Mouse (Mus musculus) left cerebral cortex, adult 2 months (tissue): ENCODE results near the gene Slc50a1. TPM values are rescaled to one million over a fixed set of nuclear protein-coding genes. Genes with fewer than 3 reads are reported as not detected.

ENCODE experiments used
- DNase-seq, 2 experiments: peaks; one replicate each; pipeline ENCODE4 v3.0.0; 2021 to 2022; ENCODE audit warnings: low spot score in 2 of 2, mixed read lengths in 1 of 2; ENCODE audit errors: extremely low spot score in 1 of 2
- H3K27ac ChIP-seq: fragments of 200-600 bp; 2 replicates; pipeline ENCODE4 v1.8.1; 2022
- H3K4me3 ChIP-seq: fragments of 200-600 bp; 2 replicates; pipeline ENCODE4 v1.8.1; 2022
- CTCF ChIP-seq: fragments of 200-600 bp; IDR thresholded peaks from 2 replicates; pipeline ENCODE4 v1.8.1; 2022; ENCODE audit warnings: antibody characterized with exemption, mild to moderate bottlenecking, moderate library complexity
- intact Hi-C: fragments of 180-260 bp; cut with DNase I; formaldehyde crosslinking; loops from one replicate; pipeline ENCODE4 v1.15.1; 2025
- total RNA-seq, 2 experiments: library from RNA; stranded (reverse); gene quantifications; 2 replicates each; pipeline ENCODE4 v1.2.3; 2021

The Slc50a1 gene
- total RNA-seq, 2 experiments from 2014 or later: 36.0 to 38.6 TPM

- Histone ChIP-seq H3K27ac (peak overlapping the region; percentile 87), H3K4me3 (peak overlapping the region; percentile 61)
- TF ChIP-seq CTCF: no peak; the same call in 1 of the 2 replicates
- DNase-seq: peak; percentile 79 to 80
- intact Hi-C loops: no loop called here
These were observed 9.0 kb upstream of the Slc50a1 start for GRCm38 (mm10) chr3:89279153-89279890.

- DNase-seq: no peak
- intact Hi-C loops: no loop called here
- peak overlapping the region; percentile 87 for H3K27ac ChIP-seq
- peak overlapping the region; percentile 61 for H3K4me3 ChIP-seq
- no peak for TF ChIP-seq CTCF
These were observed 8.3 kb upstream of the Slc50a1 start for GRCm38 (mm10) chr3:89278643-89279042.

- no peak for DNase-seq
- TF ChIP-seq CTCF: no peak
- H3K27ac ChIP-seq: peak overlapping the region; percentile 87
- H3K4me3 ChIP-seq: peak overlapping the region; percentile 61
- intact Hi-C loops: no loop called here
These were observed 7.7 kb upstream of the Slc50a1 start for GRCm38 (mm10) chr3:89278107-89278506.

GRCm38 (mm10) chr3:89277281-89278021 is 7.1 kb upstream of the Slc50a1 start:
- peak overlapping the region; percentile 61 for H3K4me3 ChIP-seq
- no peak for TF ChIP-seq CTCF
- DNase-seq: peak in 1 of 2 experiments; percentile 40
- intact Hi-C loops: no loop called here
- H3K27ac ChIP-seq: peak overlapping the region; percentile 87

- Histone ChIP-seq H3K4me3 (no peak overlapping the region), H3K27ac (no peak overlapping the region)
- intact Hi-C loops: no loop called here
- DNase-seq: no peak
- TF ChIP-seq CTCF: no peak
These were observed 5.7 kb upstream of the Slc50a1 start for GRCm38 (mm10) chr3:89276061-89276460.

GRCm38 (mm10) chr3:89271760-89272159 is 1.4 kb upstream of the Slc50a1 start:
- DNase-seq: no peak

GRCm38 (mm10) chr3:89270891-89271290 is 521 bp upstream of the Slc50a1 start:
- H3K27ac ChIP-seq: peak overlapping the region; percentile 93
- intact Hi-C loops: no loop called here
- H3K4me3 ChIP-seq: peak overlapping the region; percentile 68
- DNase-seq: peak; percentile 57 to 73
- no peak for TF ChIP-seq CTCF

More at GRCm38 (mm10) chr3:89271760-89272159, 1.4 kb upstream of the Slc50a1 start:
- intact Hi-C loops: no loop called here
- no peak for TF ChIP-seq CTCF
- Histone ChIP-seq H3K4me3 (no peak overlapping the region), H3K27ac (no peak overlapping the region)

- peak overlapping the region; percentile 93; the same call in 1 of the 2 replicates for H3K27ac ChIP-seq
- intact Hi-C loops: no loop called here
These were observed 1.5 kb downstream of the Slc50a1 start for GRCm38 (mm10) chr3:89268916-89269315.

GRCm38 (mm10) chr3:89266439-89266893 is 3.9 kb downstream of the Slc50a1 start:
- TF ChIP-seq CTCF: no peak
- intact Hi-C loops: no loop called here
- peak; percentile 77 to 78 for DNase-seq
- Histone ChIP-seq H3K4me3 (peak overlapping the region; percentile 76), H3K27ac (peak overlapping the region; percentile 93)

More at GRCm38 (mm10) chr3:89268916-89269315, 1.5 kb downstream of the Slc50a1 start:
- no peak for TF ChIP-seq CTCF
- no peak for DNase-seq
- peak overlapping the region; percentile 68 for H3K4me3 ChIP-seq

- intact Hi-C loops: no loop called here
- Histone ChIP-seq H3K4me3 (no peak overlapping the region), H3K27ac (peak overlapping the region; percentile 70; the same call in 1 of the 2 replicates)
- TF ChIP-seq CTCF: no peak
- no peak for DNase-seq
These were observed 8.0 kb downstream of the Slc50a1 start for GRCm38 (mm10) chr3:89262417-89262816.

GRCm38 (mm10) chr3:89260211-89260610 is 10.2 kb downstream of the Slc50a1 start:
- intact Hi-C loops: no loop called here
- no peak for TF ChIP-seq CTCF

GRCm38 (mm10) chr3:89259076-89259475 is 11.3 kb downstream of the Slc50a1 start, which contains the start of gene Dpm3:
Gene Dpm3, plus strand, starts transcription at chr3:89259358.
- no peak for DNase-seq
- intact Hi-C loops: no loop called here
- TF ChIP-seq CTCF: no peak
- Histone ChIP-seq H3K4me3 (no peak within 1 kb of the TSS), H3K27ac (no peak within 1 kb of the TSS)

More at GRCm38 (mm10) chr3:89260211-89260610, 10.2 kb downstream of the Slc50a1 start:
- no peak for DNase-seq
- Histone ChIP-seq H3K27ac (no peak overlapping the region), H3K4me3 (no peak overlapping the region)
